Mouse (Mus musculus) common myeloid progenitor, adult 5-6 weeks (primary cell): ENCODE data around the gene Ly86. TPM values are rescaled to one million over a fixed set of nuclear protein-coding genes. Genes with fewer than 3 reads are reported as not detected.

ENCODE experiments used
- ATAC-seq: replicated peaks from 2 replicates; pipeline ENCODE4 v1.8.0; 2016; ENCODE audit warnings: low read depth, mild to moderate bottlenecking, moderate TSS enrichment, inconsistent platforms; ENCODE audit not compliant: poor library complexity, severe bottlenecking
- total RNA-seq: library from RNA; stranded (forward); fragments of 200-1000, 187-1606 nt; gene quantifications from 2 replicates; pipeline ENCODE4 v1.2.3, GENCODE M21; 2017

The Ly86 gene
- total RNA-seq, result 104 and 113 TPM in 2 replicates

- ATAC-seq, result peak; percentile 39; the same call in 1 of the 2 replicates
Observed at GRCm38 (mm10) chr13:37344909-37345772, at the start of gene Ly86. Gene Ly86, plus strand, starts transcription at chr13:37345208.

GRCm38 (mm10) chr13:37297886-37298285 is 47.1 kb upstream of the Ly86 start:
- ATAC-seq, result no peak

- ATAC-seq, result no peak
Observed at GRCm38 (mm10) chr13:37298856-37299255, 46.2 kb upstream of the Ly86 start.

- ATAC-seq, result no peak
Observed at GRCm38 (mm10) chr13:37302877-37303276, 42.1 kb upstream of the Ly86 start.

- no peak for ATAC-seq
Observed at GRCm38 (mm10) chr13:37308006-37308405, 37.0 kb upstream of the Ly86 start.

GRCm38 (mm10) chr13:37309296-37309695 is 35.7 kb upstream of the Ly86 start:
- ATAC-seq, result no peak

- ATAC-seq, result no peak
Observed at GRCm38 (mm10) chr13:37310331-37310730, 34.7 kb upstream of the Ly86 start.

- no peak for ATAC-seq
Observed at GRCm38 (mm10) chr13:37311555-37312221, 33.3 kb upstream of the Ly86 start.

- ATAC-seq, result peak; percentile 97
Observed at GRCm38 (mm10) chr13:37312222-37312928, 32.6 kb upstream of the Ly86 start.

GRCm38 (mm10) chr13:37312951-37313350 is 32.1 kb upstream of the Ly86 start:
- no peak for ATAC-seq

GRCm38 (mm10) chr13:37325504-37325903 is 19.5 kb upstream of the Ly86 start:
- ATAC-seq, result peak; percentile 95

GRCm38 (mm10) chr13:37329747-37330146 is 15.3 kb upstream of the Ly86 start:
- ATAC-seq, result no peak

GRCm38 (mm10) chr13:37330971-37331370 is 14.0 kb upstream of the Ly86 start:
- 0 out of 2 replicates have a peak, but pooled peaks have one; percentile 29 for ATAC-seq

GRCm38 (mm10) chr13:37332779-37333543 is 12.0 kb upstream of the Ly86 start:
- ATAC-seq, result 0 out of 2 replicates have a peak, but pooled peaks have one; percentile 13

- 0 out of 2 replicates have a peak, but pooled peaks have one; percentile 39 for ATAC-seq
Observed at GRCm38 (mm10) chr13:37333544-37333870, 11.5 kb upstream of the Ly86 start.

- peak; percentile 34; the same call in 1 of the 2 replicates for ATAC-seq
Observed at GRCm38 (mm10) chr13:37337269-37337668, 7.7 kb upstream of the Ly86 start.

- ATAC-seq, result peak; percentile 33; the same call in 1 of the 2 replicates
Observed at GRCm38 (mm10) chr13:37337871-37338270, 7.1 kb upstream of the Ly86 start.

- no peak for ATAC-seq
Observed at GRCm38 (mm10) chr13:37342804-37343203, 2.2 kb upstream of the Ly86 start.

- ATAC-seq, result no peak
Observed at GRCm38 (mm10) chr13:37345823-37346222, 815 bp downstream of the Ly86 start.
